Mouse (Mus musculus) monocyte, adult 2 months (primary cell): ENCODE results near the gene Snrnp25.
A peak's percentile ranks its signal among the peaks of the same experiment; 100 is the strongest.

Experiments
- DNase-seq, 2 experiments: peaks; one replicate each; pipeline ENCODE4 v3.0.0; 2022; ENCODE audit warnings: low spot score in 2 of 2, low read depth in 1 of 2

Snrnp25 gene

GRCm38 (mm10) chr11:32223297-32223967 lies 18.2 kb downstream of the Snrnp25 start:
- no peak for DNase-seq

GRCm38 (mm10) chr11:32224468-32225139 lies 19.4 kb downstream of the Snrnp25 start:
- DNase-seq, result no peak

- no peak for DNase-seq
These were observed 20.2 kb downstream of the Snrnp25 start for GRCm38 (mm10) chr11:32225222-32226104.

GRCm38 (mm10) chr11:32226124-32226871 lies 21.1 kb downstream of the Snrnp25 start, which contains the start of gene Mpg:
Gene Mpg (plus strand): TSS chr11:32226505.
- peak; percentile 55 to 79 for DNase-seq

GRCm38 (mm10) chr11:32227041-32227440 lies 21.8 kb downstream of the Snrnp25 start:
- DNase-seq, result no peak

GRCm38 (mm10) chr11:32227555-32227954 lies 22.3 kb downstream of the Snrnp25 start:
- DNase-seq, result no peak

GRCm38 (mm10) chr11:32228292-32228845 lies 23.2 kb downstream of the Snrnp25 start:
- no peak for DNase-seq

- no peak for DNase-seq
These were observed 25.0 kb downstream of the Snrnp25 start for GRCm38 (mm10) chr11:32230220-32230619.

- DNase-seq, result no peak
These were observed 25.9 kb downstream of the Snrnp25 start for GRCm38 (mm10) chr11:32231125-32231524.

- DNase-seq, result no peak
These were observed 27.6 kb downstream of the Snrnp25 start for GRCm38 (mm10) chr11:32232848-32233247.

GRCm38 (mm10) chr11:32233895-32234294 lies 28.7 kb downstream of the Snrnp25 start:
- no peak for DNase-seq

GRCm38 (mm10) chr11:32234816-32235485 lies 29.7 kb downstream of the Snrnp25 start:
- DNase-seq, result no peak

GRCm38 (mm10) chr11:32235646-32236045 lies 30.4 kb downstream of the Snrnp25 start:
- DNase-seq, result no peak

- no peak for DNase-seq
These were observed 30.9 kb downstream of the Snrnp25 start for GRCm38 (mm10) chr11:32236132-32236531.

- no peak for DNase-seq
These were observed 31.6 kb downstream of the Snrnp25 start for GRCm38 (mm10) chr11:32236712-32237410.

GRCm38 (mm10) chr11:32237411-32237795 lies 32.2 kb downstream of the Snrnp25 start:
- DNase-seq, result no peak

- DNase-seq, result peak in 1 of 2 experiments; percentile 62
These were observed 33.1 kb downstream of the Snrnp25 start for GRCm38 (mm10) chr11:32238093-32238860.

GRCm38 (mm10) chr11:32241391-32241790 lies 36.2 kb downstream of the Snrnp25 start:
- DNase-seq, result no peak

GRCm38 (mm10) chr11:32242209-32242608 lies 37.0 kb downstream of the Snrnp25 start:
- DNase-seq, result no peak
